Mouse (Mus musculus): Measurements from ENCODE around the gene Ifi208.
"Not testable (repeated sequence)": the region's sequence is repeated elsewhere in the genome, so short reads cannot be mapped to it uniquely, and the experiment has no call there.

Ifi208 gene

GRCm38 (mm10) chr1:173673458-173674097 is at the start of gene Ifi208:
TSS of gene Ifi208 (plus strand) at chr1:173673675.
- DNase-seq (ENCODE audit: low read depth, low spot score): not testable (repeated sequence)

- DNase-seq (ENCODE audit: low read depth, low spot score): no peak
Measured at GRCm38 (mm10) chr1:173624052-173624451, 49.4 kb upstream of the Ifi208 start.

GRCm38 (mm10) chr1:173626686-173627085 is 46.8 kb upstream of the Ifi208 start:
- DNase-seq (ENCODE audit: low read depth, low spot score): no peak

GRCm38 (mm10) chr1:173630622-173631021 is 42.9 kb upstream of the Ifi208 start, which contains the start of gene Ifi209:
TSS of gene Ifi209 (plus strand) at chr1:173630917.
- DNase-seq (ENCODE audit: low read depth, low spot score): not testable (repeated sequence)

GRCm38 (mm10) chr1:173633969-173634645 is 39.4 kb upstream of the Ifi208 start:
- DNase-seq (ENCODE audit: low read depth, low spot score): no peak

- DNase-seq (ENCODE audit: low read depth, low spot score): no peak
Measured at GRCm38 (mm10) chr1:173645393-173645792, 28.1 kb upstream of the Ifi208 start.

- no peak for DNase-seq (ENCODE audit: low read depth, low spot score)
Measured at GRCm38 (mm10) chr1:173657973-173658372, 15.5 kb upstream of the Ifi208 start.

- DNase-seq (ENCODE audit: low read depth, low spot score): not testable (repeated sequence)
Measured at GRCm38 (mm10) chr1:173678605-173679004, 5.1 kb downstream of the Ifi208 start.

- peak; percentile 8 for DNase-seq (ENCODE audit: low read depth, low spot score)
Measured at GRCm38 (mm10) chr1:173694270-173694669, 20.8 kb downstream of the Ifi208 start.

GRCm38 (mm10) chr1:173733219-173733618 is 59.7 kb downstream of the Ifi208 start:
- DNase-seq (ENCODE audit: low read depth, low spot score): no peak

- DNase-seq (ENCODE audit: low read depth, low spot score): not testable (repeated sequence)
Measured at GRCm38 (mm10) chr1:173735015-173735414, 61.5 kb downstream of the Ifi208 start.

GRCm38 (mm10) chr1:173736986-173737385 is 63.5 kb downstream of the Ifi208 start:
- peak; percentile 4 for DNase-seq (ENCODE audit: low read depth, low spot score)

GRCm38 (mm10) chr1:173740537-173740936 is 67.1 kb downstream of the Ifi208 start:
- DNase-seq (ENCODE audit: low read depth, low spot score): no peak

GRCm38 (mm10) chr1:173741656-173742055 is 68.2 kb downstream of the Ifi208 start, which contains the start of gene Ifi207:
TSS of gene Ifi207 (minus strand) at chr1:173741747.
- DNase-seq (ENCODE audit: low read depth, low spot score): no peak

- no peak for DNase-seq (ENCODE audit: low read depth, low spot score)
Measured at GRCm38 (mm10) chr1:173742262-173742661, 68.8 kb downstream of the Ifi208 start.
